Mouse (Mus musculus): ENCODE data around the gene Dctn3.
"Not testable (repeated sequence)": the region's sequence is repeated elsewhere in the genome, so short reads cannot be mapped to it uniquely, and the experiment has no call there.

- TF ChIP-seq E2F4 (IDR thresholded peaks at IDR 0.05; ENCODE audit: insufficient read depth); POLR2A (IDR thresholded peaks at IDR 0.05; ENCODE audit: insufficient read length, low read depth); POLR2AphosphoS2 (IDR thresholded peaks at IDR 0.05; ENCODE audit: insufficient read length, low read depth); USF1 (IDR thresholded peaks at IDR 0.05; ENCODE audit: low read depth); SRF (IDR thresholded peaks at IDR 0.05; ENCODE audit: control insufficient read depth, insufficient read length, low read depth); CEBPB (IDR thresholded peaks at IDR 0.05; ENCODE audit: insufficient read depth, poor library complexity, severe bottlenecking); REST (IDR thresholded peaks at IDR 0.05; ENCODE audit: insufficient read depth, insufficient read length); TCF12 (IDR thresholded peaks at IDR 0.05; ENCODE audit: insufficient read depth, poor library complexity, severe bottlenecking); TCF3 (IDR thresholded peaks at IDR 0.05; ENCODE audit: insufficient read length, low read depth); MYOD1 (IDR thresholded peaks at IDR 0.05; ENCODE audit: control insufficient read depth in 1 of 3, insufficient read length in 2 of 3, low read depth in 2 of 3): not testable (repeated sequence)
Observed at GRCm38 (mm10) chr4:41690014-41690413, 33.0 kb downstream of the Dctn3 start.
